Mouse (Mus musculus) bone marrow macrophage, adult 2 months (primary cell): ENCODE data around the gene Baiap2l2. TPM values are rescaled to one million over a fixed set of nuclear protein-coding genes. Genes with fewer than 3 reads are reported as not detected.

Source experiments
- H3K27ac ChIP-seq: 2 replicates; pipeline ENCODE4 v1.5.1; 2012; ENCODE audit warnings: low read depth, low read length; ENCODE audit not compliant: insufficient read depth
- H3K4me1 ChIP-seq: 2 replicates; pipeline ENCODE4 v1.6.1; 2012; ENCODE audit warnings: low read length; ENCODE audit not compliant: control insufficient read depth, insufficient read depth
- H3K4me3 ChIP-seq: 2 replicates; pipeline ENCODE4 v1.5.1; 2012; ENCODE audit warnings: mild to moderate bottlenecking, low read length, moderate library complexity; ENCODE audit not compliant: insufficient read depth
- CTCF ChIP-seq: IDR thresholded peaks from 2 replicates; pipeline ENCODE4 v1.5.1; 2012; ENCODE audit warnings: low read depth, mild to moderate bottlenecking, low read length, moderate library complexity
- POLR2A ChIP-seq: IDR thresholded peaks from 2 replicates; pipeline ENCODE4 v1.6.1; 2012; ENCODE audit warnings: mild to moderate bottlenecking, low read depth, low read length, borderline replicate concordance
- polyA plus RNA-seq: library from polyadenylated mRNA; stranded (reverse); fragments of >200 nt; gene quantifications from 2 replicates; pipeline ENCODE4 v1.2.4, GENCODE M21; 2012; ENCODE audit not compliant: missing spikeins, insufficient read depth, insufficient read length

Gene Baiap2l2
- not detected in 2 replicates for polyA plus RNA-seq

GRCm38 (mm10) chr15:79285399-79285798, at the start of gene Baiap2l2:
Baiap2l2 (minus strand) TSS chr15:79285537.
- no peak within 1 kb of the TSS for H3K27ac ChIP-seq
- no peak within 1 kb of the TSS for H3K4me3 ChIP-seq
- peaks cover 11% of the 10 kb centered on the region for H3K4me1 ChIP-seq
- no peak for TF ChIP-seq CTCF
- TF ChIP-seq POLR2A, result no peak

GRCm38 (mm10) chr15:79333409-79333808, 48.1 kb upstream of the Baiap2l2 start:
- TF ChIP-seq CTCF (no peak), POLR2A (no peak)
- no peak overlapping the region for H3K4me3 ChIP-seq
- H3K27ac ChIP-seq, result no peak overlapping the region
- peaks cover 33% of the 10 kb centered on the region for H3K4me1 ChIP-seq

- Histone ChIP-seq H3K27ac (no peak overlapping the region), H3K4me1 (peaks cover 42% of the 10 kb centered on the region), H3K4me3 (no peak overlapping the region)
- TF ChIP-seq CTCF (no peak), POLR2A (no peak)
Measured at GRCm38 (mm10) chr15:79330521-79330920, 45.2 kb upstream of the Baiap2l2 start.

- Histone ChIP-seq H3K27ac (no peak overlapping the region), H3K4me1 (peaks cover 44% of the 10 kb centered on the region), H3K4me3 (no peak overlapping the region)
- no peak for TF ChIP-seq CTCF
- TF ChIP-seq POLR2A, result no peak
Measured at GRCm38 (mm10) chr15:79329979-79330363, 44.6 kb upstream of the Baiap2l2 start.

- Histone ChIP-seq H3K4me1 (peaks cover 44% of the 10 kb centered on the region), H3K4me3 (no peak overlapping the region), H3K27ac (no peak overlapping the region)
- TF ChIP-seq POLR2A, result no peak
- no peak for TF ChIP-seq CTCF
Measured at GRCm38 (mm10) chr15:79329346-79329978, 44.1 kb upstream of the Baiap2l2 start.

GRCm38 (mm10) chr15:79328939-79329275, 43.6 kb upstream of the Baiap2l2 start:
- 0 out of 2 replicates have a peak overlapping the region, but pooled peaks have one; percentile 60 for H3K27ac ChIP-seq
- no peak overlapping the region for H3K4me3 ChIP-seq
- TF ChIP-seq CTCF (no peak), POLR2A (no peak)
- H3K4me1 ChIP-seq, result peaks cover 48% of the 10 kb centered on the region

- Histone ChIP-seq H3K4me3 (peak within 1 kb of the TSS; percentile 78), H3K4me1 (peaks cover 46% of the 10 kb centered on the region), H3K27ac (peak within 1 kb of the TSS; percentile 76)
- no peak for TF ChIP-seq POLR2A
- no peak for TF ChIP-seq CTCF
Measured at GRCm38 (mm10) chr15:79328058-79328938, 43.0 kb upstream of the Baiap2l2 start, which contains the start of gene Pla2g6. Pla2g6 (minus strand) TSS chr15:79328390.

- peak overlapping the region; percentile 78 for H3K4me3 ChIP-seq
- peaks cover 53% of the 10 kb centered on the region for H3K4me1 ChIP-seq
- H3K27ac ChIP-seq, result peak overlapping the region; percentile 76
- no peak for TF ChIP-seq CTCF
Measured at GRCm38 (mm10) chr15:79326971-79327961, 41.9 kb upstream of the Baiap2l2 start.

GRCm38 (mm10) chr15:79326264-79326663, 40.9 kb upstream of the Baiap2l2 start:
- no peak overlapping the region for H3K27ac ChIP-seq
- peaks cover 59% of the 10 kb centered on the region for H3K4me1 ChIP-seq
- peak overlapping the region; percentile 2; the same call in 1 of the 2 replicates for H3K4me3 ChIP-seq
- TF ChIP-seq CTCF, result no peak
- no peak for TF ChIP-seq POLR2A

GRCm38 (mm10) chr15:79325742-79326141, 40.4 kb upstream of the Baiap2l2 start:
- TF ChIP-seq POLR2A (no peak), CTCF (no peak)
- Histone ChIP-seq H3K27ac (no peak overlapping the region), H3K4me3 (no peak overlapping the region), H3K4me1 (peaks cover 57% of the 10 kb centered on the region)
